Mouse (Mus musculus): ENCODE measurements around the gene Sumo1.

Gene Sumo1

GRCm38 (mm10) chr1:59553708-59554107 lies 116.9 kb downstream of the Sumo1 start:
- intact Hi-C loops (cut with DNase I), result no loop called here

- intact Hi-C loops (cut with DNase I), result no loop called here
These were observed 119.6 kb downstream of the Sumo1 start for GRCm38 (mm10) chr1:59550996-59551395.

GRCm38 (mm10) chr1:59550227-59550626 lies 120.4 kb downstream of the Sumo1 start:
- intact Hi-C loops (cut with DNase I), result no loop called here

GRCm38 (mm10) chr1:59549036-59549675 lies 121.5 kb downstream of the Sumo1 start:
- intact Hi-C loops (cut with DNase I), result no loop called here

GRCm38 (mm10) chr1:59548486-59548885 lies 122.1 kb downstream of the Sumo1 start:
- intact Hi-C loops (cut with DNase I), result no loop called here

- intact Hi-C loops (cut with DNase I), result no loop called here
These were observed 126.7 kb downstream of the Sumo1 start for GRCm38 (mm10) chr1:59543911-59544310.

GRCm38 (mm10) chr1:59542231-59542630 lies 128.4 kb downstream of the Sumo1 start:
- intact Hi-C loops (cut with DNase I), result no loop called here

GRCm38 (mm10) chr1:59541271-59542020 lies 129.2 kb downstream of the Sumo1 start:
- intact Hi-C loops (cut with DNase I), result no loop called here

- intact Hi-C loops (cut with DNase I), result no loop called here
These were observed 130.0 kb downstream of the Sumo1 start for GRCm38 (mm10) chr1:59540537-59541148.

- intact Hi-C loops (cut with DNase I), result no loop called here
These were observed 132.3 kb downstream of the Sumo1 start for GRCm38 (mm10) chr1:59538381-59538780.

All from adrenal gland (tissue).